Mouse (Mus musculus): Measurements from ENCODE around the gene Sec16a.

GRCm38 (mm10) chr2:26459478-26459877 lies 14.5 kb upstream of the Sec16a start:
- TF ChIP-seq POLR2A (IDR thresholded peaks at IDR 0.05; ENCODE audit: borderline replicate concordance, extremely low read depth, insufficient read depth, insufficient read length, poor library complexity, severe bottlenecking): no peak
- no peak for TF ChIP-seq CTCF (IDR thresholded peaks at IDR 0.05; ENCODE audit: borderline replicate concordance, extremely low read depth, insufficient read depth, insufficient read length)

Measured in brain, embryonic 14.5 days (tissue).